Mouse (Mus musculus): ENCODE measurements at regions not wholly inside any gene's neighbourhood (a gene's known extent, or its start where the extent isn't known, plus 50 kb on each side); places are given as distances from the start of the nearest gene placed in this dataset.
"Not testable (repeated sequence)": the region's sequence is repeated elsewhere in the genome, so short reads cannot be mapped to it uniquely, and the experiment has no call there.

- Histone ChIP-seq H3K36me3 (replicated peaks) (no peaks in the 10 kb centered on the region), H3K4me1 (peaks cover 5% of the 10 kb centered on the region; the same call in 1 of the 2 replicates), H3K9me3 (no peaks in the 10 kb centered on the region), H3K27me3 (replicated peaks) (no peaks in the 10 kb centered on the region), H3K4me2 (no peak overlapping the region), H3K9ac (no peak overlapping the region), H3K27ac (no peak overlapping the region), H3K4me3 (no peak overlapping the region)
- no peak for ATAC-seq (replicated peaks)
These were observed 214.3 kb upstream of the 1700012A03Rik start for GRCm38 (mm10) chr6:31835795-31836194.

- Histone ChIP-seq H3K4me3 (no peak overlapping the region), H3K4me1 (peaks cover 5% of the 10 kb centered on the region; the same call in 1 of the 2 replicates), H3K9me3 (no peaks in the 10 kb centered on the region), H3K4me2 (no peak overlapping the region), H3K36me3 (replicated peaks) (no peaks in the 10 kb centered on the region), H3K27me3 (replicated peaks) (no peaks in the 10 kb centered on the region), H3K27ac (peak overlapping the region; percentile 61; the same call in 1 of the 2 replicates), H3K9ac (no peak overlapping the region)
- peak; percentile 69 for ATAC-seq (replicated peaks)
- WGBS, result 4% methylated on average over 3 of the region's 4 CpGs
These were observed 215.5 kb upstream of the 1700012A03Rik start for GRCm38 (mm10) chr6:31834503-31834902.

- Histone ChIP-seq H3K27ac (no peak overlapping the region), H3K4me3 (no peak overlapping the region), H3K4me1 (peaks cover 5% of the 10 kb centered on the region; the same call in 1 of the 2 replicates), H3K9ac (no peak overlapping the region), H3K27me3 (replicated peaks) (no peaks in the 10 kb centered on the region), H3K4me2 (no peak overlapping the region), H3K9me3 (no peaks in the 10 kb centered on the region), H3K36me3 (replicated peaks) (no peaks in the 10 kb centered on the region)
- ATAC-seq (replicated peaks), result no peak
- WGBS, result 79% methylated on average over 11 of the region's 11 CpGs
These were observed 219.4 kb upstream of the 1700012A03Rik start for GRCm38 (mm10) chr6:31830610-31831009.

- Histone ChIP-seq H3K4me2 (no peak overlapping the region), H3K27ac (no peak overlapping the region), H3K4me3 (no peak overlapping the region), H3K4me1 (no peaks in the 10 kb centered on the region; the same call in 1 of the 2 replicates), H3K27me3 (replicated peaks) (no peaks in the 10 kb centered on the region), H3K9me3 (no peaks in the 10 kb centered on the region), H3K9ac (no peak overlapping the region), H3K36me3 (replicated peaks) (no peaks in the 10 kb centered on the region)
- no peak for ATAC-seq (replicated peaks)
- 85% methylated on average over 5 of the region's 5 CpGs for WGBS
These were observed 226.4 kb upstream of the 1700012A03Rik start for GRCm38 (mm10) chr6:31823616-31824015.

- H3K27ac ChIP-seq, result no peak overlapping the region
- H3K9me3 ChIP-seq, result no peaks in the 10 kb centered on the region
- H3K4me1 ChIP-seq, result no peaks in the 10 kb centered on the region; the same call in 1 of the 2 replicates
- no peaks in the 10 kb centered on the region for H3K27me3 ChIP-seq (replicated peaks)
- no peak for ATAC-seq (replicated peaks)
- no peaks in the 10 kb centered on the region for H3K36me3 ChIP-seq (replicated peaks)
- H3K4me3 ChIP-seq, result no peak overlapping the region
- H3K4me2 ChIP-seq, result no peak overlapping the region
- WGBS, result 85% methylated on average over 9 of the region's 9 CpGs
- H3K9ac ChIP-seq, result no peak overlapping the region
These were observed 227.6 kb upstream of the 1700012A03Rik start for GRCm38 (mm10) chr6:31822186-31823085.

GRCm38 (mm10) chr6:31821621-31822020 is 228.4 kb upstream of the 1700012A03Rik start:
- 64% methylated on average over 7 of the region's 7 CpGs for WGBS
- H3K27me3 ChIP-seq (replicated peaks), result no peaks in the 10 kb centered on the region
- no peak overlapping the region for H3K9ac ChIP-seq
- H3K4me1 ChIP-seq, result no peaks in the 10 kb centered on the region; the same call in 1 of the 2 replicates
- H3K4me3 ChIP-seq, result no peak overlapping the region
- H3K27ac ChIP-seq, result no peak overlapping the region
- ATAC-seq (replicated peaks), result no peak
- H3K4me2 ChIP-seq, result no peak overlapping the region
- no peaks in the 10 kb centered on the region for H3K36me3 ChIP-seq (replicated peaks)
- no peaks in the 10 kb centered on the region for H3K9me3 ChIP-seq

GRCm38 (mm10) chr6:31817640-31818039 is 232.4 kb upstream of the 1700012A03Rik start:
- H3K9ac ChIP-seq, result no peak overlapping the region
- ATAC-seq (replicated peaks), result no peak
- no peaks in the 10 kb centered on the region; the same call in 1 of the 2 replicates for H3K4me1 ChIP-seq
- H3K4me2 ChIP-seq, result no peak overlapping the region
- 98% methylated on average over 1 of the region's 1 CpGs for WGBS
- H3K27ac ChIP-seq, result no peak overlapping the region
- no peak overlapping the region for H3K4me3 ChIP-seq
- H3K36me3 ChIP-seq (replicated peaks), result no peaks in the 10 kb centered on the region
- H3K27me3 ChIP-seq (replicated peaks), result no peaks in the 10 kb centered on the region
- H3K9me3 ChIP-seq, result no peaks in the 10 kb centered on the region

- H3K27ac ChIP-seq, result no peak overlapping the region
- no peaks in the 10 kb centered on the region for H3K36me3 ChIP-seq (replicated peaks)
- H3K9me3 ChIP-seq, result no peaks in the 10 kb centered on the region
- no peak overlapping the region for H3K9ac ChIP-seq
- no peak overlapping the region for H3K4me3 ChIP-seq
- H3K27me3 ChIP-seq (replicated peaks), result no peaks in the 10 kb centered on the region
- 21% methylated on average over 9 of the region's 9 CpGs for WGBS
- no peak overlapping the region for H3K4me2 ChIP-seq
- no peak for ATAC-seq (replicated peaks)
- peaks cover 11% of the 10 kb centered on the region for H3K4me1 ChIP-seq
These were observed 238.2 kb upstream of the 1700012A03Rik start for GRCm38 (mm10) chr6:31811890-31812289.

GRCm38 (mm10) chr6:31810602-31811512 is 239.2 kb upstream of the 1700012A03Rik start:
- ATAC-seq (replicated peaks), result no peak
- H3K27ac ChIP-seq, result no peak overlapping the region
- no peak overlapping the region for H3K4me2 ChIP-seq

GRCm38 (mm10) chr6:31804468-31804867 is 240.7 kb upstream of the Podxl start:
- not testable (repeated sequence) for ATAC-seq (replicated peaks); H3K36me3 ChIP-seq (replicated peaks); H3K27me3 ChIP-seq (replicated peaks); H3K4me3 ChIP-seq; H3K9ac ChIP-seq; H3K27ac ChIP-seq; H3K4me2 ChIP-seq; H3K9me3 ChIP-seq; H3K4me1 ChIP-seq
- WGBS, result 84% methylated on average over 6 of the region's 10 CpGs

More at GRCm38 (mm10) chr6:31810602-31811512, 239.2 kb upstream of the 1700012A03Rik start:
- Histone ChIP-seq H3K36me3 (replicated peaks) (no peaks in the 10 kb centered on the region), H3K9ac (no peak overlapping the region), H3K9me3 (no peaks in the 10 kb centered on the region), H3K27me3 (replicated peaks) (no peaks in the 10 kb centered on the region), H3K4me1 (peaks cover 11% of the 10 kb centered on the region), H3K4me3 (no peak overlapping the region)
- WGBS, result 47% methylated on average over 10 of the region's 10 CpGs

- WGBS, result 54% methylated on average over 10 of the region's 24 CpGs
- H3K4me2 ChIP-seq; ATAC-seq (replicated peaks); H3K9ac ChIP-seq; H3K4me3 ChIP-seq; H3K27ac ChIP-seq; H3K27me3 ChIP-seq (replicated peaks); H3K9me3 ChIP-seq; H3K36me3 ChIP-seq (replicated peaks); H3K4me1 ChIP-seq: not testable (repeated sequence)
These were observed 239.4 kb upstream of the Podxl start for GRCm38 (mm10) chr6:31803222-31803621.

- Histone ChIP-seq H3K4me3 (no peak overlapping the region), H3K27ac (no peak overlapping the region), H3K9me3 (no peaks in the 10 kb centered on the region), H3K27me3 (replicated peaks) (no peaks in the 10 kb centered on the region), H3K4me2 (no peak overlapping the region), H3K4me1 (no peaks in the 10 kb centered on the region), H3K9ac (no peak overlapping the region), H3K36me3 (replicated peaks) (no peaks in the 10 kb centered on the region)
- 89% methylated on average over 7 of the region's 7 CpGs for WGBS
- no peak for ATAC-seq (replicated peaks)
These were observed 227.8 kb upstream of the Podxl start for GRCm38 (mm10) chr6:31791547-31791946.
